Mouse (Mus musculus) induced T-regulatory cell, adult 2 months (primary cell): ENCODE data around the gene Tfip11.

Experiments used
- DNase-seq: peaks from one replicate; pipeline ENCODE4 v3.0.0-alpha.2; 2012; ENCODE audit warnings: low read depth

Tfip11 gene

DNA sequence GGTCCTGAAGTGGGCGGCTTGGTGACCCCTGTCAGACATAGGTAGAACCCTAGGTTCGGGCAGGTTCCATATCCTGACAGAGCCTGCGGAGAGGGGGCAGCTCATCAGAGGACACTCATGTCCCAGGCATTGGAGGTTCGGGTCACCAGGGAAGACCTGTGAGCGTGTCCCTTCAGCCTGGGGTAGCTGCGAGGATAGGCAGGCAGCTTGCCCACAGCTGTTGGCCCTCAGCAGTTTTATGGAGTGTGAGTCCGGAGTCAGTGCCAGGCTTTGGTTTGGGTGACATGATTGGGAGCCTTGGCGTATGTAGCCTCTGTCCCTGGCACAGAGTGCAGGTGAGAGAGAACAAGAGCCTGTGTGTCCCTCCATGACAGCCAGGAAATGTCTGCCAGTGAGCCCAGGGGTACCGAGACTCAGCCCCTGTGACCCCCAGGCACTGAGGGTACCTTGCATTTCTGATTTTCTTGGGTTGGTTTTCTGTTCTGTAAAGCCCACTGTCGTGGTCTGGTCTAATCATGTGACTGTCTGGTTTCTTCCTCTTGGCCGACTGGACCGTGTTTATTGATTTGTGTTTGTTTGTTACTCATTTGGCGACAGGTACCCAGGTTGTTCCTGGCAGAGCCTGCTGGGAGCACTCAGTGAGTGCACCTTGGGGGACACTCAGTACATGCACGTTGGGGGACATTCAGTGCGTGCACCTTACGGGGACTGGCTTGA lies 36.2 kb upstream of the Tfip11 start:
- no peak for DNase-seq

DNA sequence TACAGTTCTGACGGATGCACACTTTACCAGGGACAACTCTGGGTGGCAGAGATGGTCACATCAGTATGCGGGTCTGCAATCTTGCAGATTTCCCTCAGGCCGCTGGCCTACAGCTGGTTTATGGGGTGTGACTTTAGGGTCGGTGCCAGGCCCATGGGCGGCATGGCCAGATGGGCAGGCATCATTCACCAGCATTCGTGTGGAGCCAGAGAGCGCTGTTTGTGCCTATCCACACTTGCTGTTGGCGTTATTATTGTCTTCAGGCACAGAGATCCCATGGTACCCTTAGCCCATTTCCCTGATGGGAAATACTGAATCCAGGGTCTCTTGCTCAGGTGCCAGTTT lies 35.6 kb upstream of the Tfip11 start:
- no peak for DNase-seq

DNA sequence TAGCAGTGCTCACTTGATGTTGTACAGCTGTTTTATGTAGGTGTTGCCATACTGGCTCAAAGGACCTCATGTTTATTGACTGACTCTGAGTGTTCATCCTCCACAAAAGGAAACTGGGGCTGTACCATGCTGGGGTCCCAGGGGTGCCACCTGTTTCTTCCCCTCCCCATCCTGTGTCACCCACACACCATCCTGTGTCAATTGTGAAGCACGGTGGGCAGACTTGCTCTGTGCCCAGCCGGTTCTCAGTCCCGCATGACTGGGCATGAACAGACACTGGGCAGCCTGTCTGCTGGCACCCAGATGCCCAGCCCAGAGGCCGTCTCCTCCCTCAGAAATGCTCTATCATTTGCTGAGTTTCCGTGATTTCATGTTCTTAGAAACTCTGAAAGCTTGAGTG lies 34.3 kb upstream of the Tfip11 start:
- no peak for DNase-seq

DNA sequence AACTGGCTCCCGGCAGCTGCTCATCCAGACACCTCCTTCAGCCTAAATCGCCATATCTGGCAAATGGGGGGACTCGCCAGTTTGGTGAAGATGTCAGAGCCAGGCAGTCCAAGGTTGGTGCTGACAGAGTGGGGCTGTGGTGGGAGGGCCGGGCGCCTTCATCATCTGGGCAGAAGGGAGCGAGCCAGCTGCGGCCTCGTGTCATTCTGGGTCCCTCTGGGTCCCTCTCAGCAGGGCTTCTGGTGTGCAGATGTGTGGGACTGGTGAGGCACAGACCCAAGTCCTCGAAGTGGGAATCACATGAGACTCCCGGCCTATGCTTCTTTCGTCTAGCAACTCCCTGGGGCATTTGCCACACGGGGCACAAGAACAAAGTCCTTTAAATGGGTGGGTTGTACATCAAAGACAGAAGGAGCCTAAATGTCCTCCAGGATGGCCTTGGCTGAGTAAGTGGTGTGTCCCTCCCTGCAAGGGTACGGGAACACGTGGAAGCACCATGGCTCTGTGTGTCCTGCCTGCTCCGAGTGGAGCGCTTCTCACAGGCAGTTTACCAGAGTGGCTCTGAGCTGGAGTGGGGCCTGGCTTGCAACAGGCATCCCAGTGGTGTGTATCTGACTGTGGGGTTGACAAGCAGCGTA lies 33.7 kb upstream of the Tfip11 start:
- DNase-seq = no peak

DNA sequence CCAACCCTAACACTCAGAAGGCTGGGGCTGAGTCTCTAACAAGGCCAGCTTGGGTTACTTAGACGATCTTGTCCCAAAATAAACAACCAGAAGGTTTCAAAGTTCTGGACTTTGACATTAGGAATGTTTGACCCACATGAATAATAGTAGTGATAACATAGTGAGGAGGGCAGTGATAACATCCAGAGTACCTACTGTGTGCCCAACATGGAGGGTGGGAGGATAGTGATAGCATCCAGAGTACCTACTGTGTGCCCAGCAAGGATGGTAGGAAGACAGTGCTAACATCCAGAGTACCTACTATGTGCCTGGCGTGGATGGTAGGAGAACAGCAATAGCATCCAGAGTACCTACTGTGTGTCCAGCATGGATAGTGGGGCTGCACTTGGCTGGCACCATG lies 32.4 kb upstream of the Tfip11 start:
- no peak for DNase-seq

DNA sequence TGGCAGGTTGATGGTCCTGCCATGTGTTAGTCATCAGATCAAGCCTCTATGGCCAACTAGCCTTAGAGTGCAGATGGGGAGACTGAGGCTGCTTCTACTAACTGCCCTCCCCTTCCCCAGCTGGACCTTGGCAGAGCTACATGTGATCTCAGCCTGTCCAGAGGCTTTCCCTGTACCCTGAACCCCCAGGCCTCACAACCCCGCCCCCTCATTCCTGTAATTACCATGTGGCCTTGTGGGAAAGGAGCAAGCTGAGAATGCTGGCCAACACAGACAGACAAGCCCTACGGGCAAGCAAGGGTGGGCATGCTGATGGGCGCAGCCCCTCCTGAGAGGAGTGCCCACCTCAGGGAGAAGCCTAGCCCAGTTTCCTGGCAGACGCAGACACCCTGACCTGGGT lies 31.5 kb upstream of the Tfip11 start:
- DNase-seq = no peak

DNA sequence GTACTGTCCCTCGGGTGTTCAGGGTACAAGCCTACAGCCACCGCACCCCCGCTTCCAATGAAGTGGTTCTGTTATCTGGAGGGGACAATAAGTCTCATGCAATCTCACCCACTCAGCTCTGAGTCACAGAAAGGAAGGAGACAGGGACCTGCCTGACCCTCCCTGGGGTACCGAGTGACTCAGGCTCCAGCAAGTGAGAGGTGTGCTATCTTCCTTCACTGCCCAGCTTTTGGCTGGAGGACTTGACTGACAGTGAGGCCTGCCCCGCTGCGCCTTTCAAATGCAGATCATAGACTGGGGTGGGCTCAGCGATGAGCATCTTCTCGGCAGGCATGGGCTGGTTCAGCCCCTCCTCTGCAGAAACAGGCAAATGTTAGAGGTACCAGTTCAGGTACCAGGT lies 31.0 kb upstream of the Tfip11 start:
- peak; percentile 33 for DNase-seq

DNA sequence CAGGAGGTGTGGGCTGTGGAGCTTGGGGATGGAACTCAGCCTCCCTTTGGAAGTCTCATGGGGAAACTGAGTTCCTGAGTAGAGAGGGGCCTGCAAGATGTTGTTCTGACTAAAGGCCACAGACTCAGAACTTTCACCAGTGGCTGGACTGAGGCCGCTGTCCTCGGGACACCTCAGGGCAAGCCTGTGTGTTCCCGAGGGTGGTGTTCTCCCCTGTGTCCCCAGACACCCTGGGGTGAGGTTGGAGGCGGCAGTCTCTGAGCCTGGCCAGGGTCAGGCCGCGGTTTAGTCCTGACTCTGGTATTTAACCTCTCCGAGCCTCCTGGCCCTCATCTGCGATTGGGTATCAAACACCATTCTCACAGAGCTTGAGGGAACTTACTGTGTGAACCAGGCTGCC lies 30.6 kb upstream of the Tfip11 start:
- DNase-seq = no peak

DNA sequence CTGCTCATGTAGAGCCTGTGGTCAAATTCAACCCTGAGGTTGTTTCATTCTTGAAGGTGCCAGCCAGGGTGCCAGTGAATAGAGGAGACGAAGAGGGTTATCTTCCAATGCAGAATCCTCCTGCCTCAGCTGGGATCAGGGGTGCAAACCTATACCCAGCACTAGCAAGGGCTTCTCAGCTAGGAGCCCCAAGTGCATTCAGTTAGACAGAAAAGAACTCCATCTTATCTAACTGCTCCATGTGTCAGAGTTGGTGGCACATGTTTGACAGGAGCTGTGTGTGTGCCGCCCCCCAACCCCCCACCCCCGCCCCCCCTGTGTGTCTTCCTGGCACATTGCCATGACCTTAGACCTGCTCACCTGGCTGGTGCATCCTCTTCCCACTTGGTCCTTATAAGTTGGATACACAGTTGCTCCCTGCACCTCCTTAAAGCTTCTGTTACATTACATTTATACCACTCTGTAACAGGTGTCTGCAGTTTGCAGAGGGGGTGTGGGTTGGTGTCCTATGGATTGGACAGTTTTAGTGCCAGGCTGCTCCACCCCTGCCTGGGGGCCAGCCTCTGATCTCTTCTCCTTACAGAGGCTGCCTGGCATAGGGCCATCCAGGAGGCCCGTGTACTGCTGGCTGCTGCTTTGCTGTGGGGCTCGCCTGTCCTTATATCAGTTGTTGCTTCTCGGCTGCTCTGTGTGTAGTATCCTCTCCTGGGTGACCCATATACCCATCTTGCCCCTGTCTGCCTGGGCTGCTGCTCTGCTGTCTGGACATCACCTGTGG lies 29.6 kb upstream of the Tfip11 start:
- peak; percentile 49 for DNase-seq

DNA sequence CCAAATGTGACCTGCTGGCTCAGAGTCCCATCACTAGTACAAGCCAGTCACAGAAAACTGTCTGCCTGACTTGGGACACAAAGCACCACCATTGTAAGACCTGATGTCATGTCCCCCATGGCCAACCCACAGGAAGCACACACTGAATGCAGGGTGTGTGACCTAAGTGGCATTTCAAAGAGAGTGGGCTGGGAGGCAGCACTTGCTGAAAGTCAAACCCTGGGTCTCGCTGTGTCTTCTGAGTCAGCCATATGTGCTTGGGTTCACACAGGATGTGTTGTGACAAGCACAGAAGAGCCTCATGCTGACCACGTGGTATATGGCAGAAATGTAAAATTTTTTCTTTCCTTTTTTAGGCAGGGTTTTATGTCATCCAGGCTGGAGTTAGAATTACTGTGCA lies 28.9 kb upstream of the Tfip11 start:
- peak; percentile 88 for DNase-seq

DNA sequence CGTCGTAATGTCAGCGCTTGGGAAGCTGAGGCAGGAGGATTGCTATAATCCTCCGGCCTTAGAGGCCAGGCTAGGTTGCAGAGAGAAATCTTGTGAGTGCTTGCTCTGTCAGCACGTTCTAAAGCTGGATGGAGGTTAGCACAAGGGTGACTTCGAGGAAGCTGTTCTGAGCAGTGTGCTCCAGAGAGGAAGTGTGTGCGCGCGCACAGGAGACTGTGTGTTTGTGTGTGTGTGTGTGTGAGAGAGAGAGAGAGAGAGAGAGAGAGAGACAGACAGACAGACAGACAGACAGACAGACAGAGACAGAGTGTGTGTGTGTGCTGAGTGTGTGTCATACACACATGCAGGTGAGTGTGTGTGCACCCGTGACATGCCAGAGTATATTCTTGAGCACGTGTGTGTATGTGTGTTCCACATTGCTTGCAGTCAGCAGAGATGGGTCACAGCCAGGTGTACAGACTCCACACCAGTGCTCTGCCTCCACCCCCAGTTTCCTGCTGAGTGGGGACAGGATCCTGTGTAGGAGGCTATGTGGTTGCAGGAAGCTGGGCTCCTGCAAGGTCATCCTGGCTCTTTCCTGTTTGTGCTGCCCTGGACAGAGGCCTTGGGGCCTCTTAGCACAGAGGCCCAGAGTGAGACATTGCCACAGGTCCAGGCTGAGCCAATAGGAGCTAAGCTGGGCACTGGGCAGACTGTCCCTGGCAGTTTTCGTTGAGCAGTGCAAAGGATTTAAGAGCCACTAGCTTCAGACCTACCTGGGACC lies 27.8 kb upstream of the Tfip11 start:
- peak; percentile 74 for DNase-seq

DNA sequence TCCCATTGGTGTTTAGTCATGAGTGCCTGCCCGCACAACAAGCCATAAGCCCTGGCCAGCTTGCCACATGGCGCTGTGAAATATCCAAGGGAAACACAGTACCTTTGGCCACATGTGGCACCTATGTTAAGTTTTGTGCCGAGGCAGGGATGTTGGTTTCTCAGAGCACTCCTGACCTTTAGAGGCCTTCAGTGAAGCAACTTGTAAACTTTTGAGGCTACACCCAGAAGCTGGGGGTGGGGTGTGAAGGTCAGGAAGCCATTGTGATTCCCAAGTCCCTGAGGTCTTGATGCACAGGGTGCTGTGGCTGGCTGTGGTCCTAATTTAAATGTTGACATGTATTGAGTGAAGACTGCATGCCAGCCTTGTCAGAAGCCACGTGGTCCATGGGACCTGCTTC lies 26.8 kb upstream of the Tfip11 start:
- DNase-seq = peak; percentile 38

DNA sequence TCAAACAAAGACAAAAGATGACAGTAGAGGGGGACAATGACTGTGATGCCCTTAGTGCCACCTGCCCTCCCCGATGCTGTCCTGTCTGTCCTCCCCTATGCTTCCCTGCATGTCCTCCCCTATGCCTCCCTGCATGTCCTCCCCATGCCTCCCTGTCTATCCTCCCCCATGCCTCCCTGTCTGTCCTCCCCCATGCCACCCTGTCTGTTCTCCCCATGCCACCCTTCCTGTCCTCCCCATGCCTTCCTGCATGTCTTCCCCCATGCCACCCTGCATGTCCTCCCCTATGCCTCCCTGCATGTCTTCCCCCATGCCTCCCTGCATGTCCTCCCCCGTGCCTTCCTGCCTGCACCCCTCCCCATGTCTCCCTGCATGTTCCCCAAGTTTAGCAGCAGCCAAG lies 26.0 kb upstream of the Tfip11 start:
- DNase-seq = no peak

DNA sequence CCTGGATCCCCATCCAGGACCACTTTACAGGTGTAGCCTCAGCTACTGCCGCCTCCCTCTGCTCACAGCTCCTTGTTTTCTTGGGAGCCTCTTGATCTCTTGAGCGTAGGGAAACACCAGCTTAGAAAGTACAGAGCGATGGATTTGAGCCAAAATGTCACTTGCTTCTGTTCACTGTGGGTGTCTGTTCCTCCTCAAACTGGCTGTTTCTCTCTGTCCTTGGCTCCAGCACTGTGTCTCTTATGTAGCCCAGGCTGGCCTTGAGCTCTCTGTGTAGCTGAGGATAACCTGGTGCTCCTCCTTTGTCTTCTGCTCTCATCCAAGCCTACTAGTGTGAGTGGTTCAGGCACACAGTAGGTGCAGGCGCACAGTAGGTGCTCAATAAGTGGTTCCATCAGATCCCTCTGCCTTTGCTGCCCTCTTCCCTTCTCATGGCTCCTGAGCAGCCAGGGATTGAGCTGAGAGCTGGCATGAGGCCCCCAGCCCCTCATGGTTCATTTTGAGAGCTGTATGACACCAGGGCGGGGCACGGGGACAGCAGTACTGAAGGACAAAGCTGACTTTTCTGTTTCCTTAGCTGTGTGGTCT lies 25.3 kb upstream of the Tfip11 start:
- DNase-seq = peak; percentile 43

DNA sequence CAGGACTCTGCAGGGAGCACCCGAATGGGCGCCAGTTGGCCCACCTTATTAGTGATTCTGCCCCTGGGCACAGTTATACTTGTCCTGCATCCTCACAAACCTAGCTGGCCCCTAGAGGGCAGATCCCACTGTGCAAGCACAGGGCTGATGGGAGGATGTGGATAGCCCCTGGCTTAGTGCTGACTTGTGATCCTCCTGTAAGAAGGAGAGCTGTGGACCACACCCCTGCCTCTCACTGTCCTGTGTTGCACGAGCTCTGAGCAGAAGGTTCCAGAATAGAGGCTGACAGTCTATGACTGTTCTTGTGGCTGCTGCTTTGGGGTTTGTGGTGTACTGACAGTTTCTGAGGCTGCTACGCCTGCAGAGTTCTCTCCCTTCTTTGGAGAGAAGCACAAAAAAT lies 24.5 kb upstream of the Tfip11 start:
- peak; percentile 68 for DNase-seq

DNA sequence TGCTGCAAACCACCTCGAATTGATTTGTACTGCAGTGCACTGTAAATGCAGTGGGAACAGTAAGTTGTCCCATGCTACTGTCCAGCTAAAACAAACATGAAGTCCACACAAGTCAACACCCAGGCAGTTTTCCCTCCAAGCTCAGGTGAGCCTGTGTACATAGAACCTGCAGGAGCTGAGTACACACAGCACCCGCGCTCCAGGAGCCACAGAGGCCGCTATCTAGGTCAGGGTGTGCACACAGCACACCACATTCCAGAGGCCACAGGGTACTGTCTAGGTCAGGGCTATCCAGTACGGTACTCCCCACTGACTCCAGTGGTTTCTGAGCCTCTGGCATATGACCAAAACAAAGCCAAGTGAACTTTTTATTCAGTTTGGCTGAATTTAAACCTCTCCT lies 23.8 kb upstream of the Tfip11 start:
- no peak for DNase-seq

DNA sequence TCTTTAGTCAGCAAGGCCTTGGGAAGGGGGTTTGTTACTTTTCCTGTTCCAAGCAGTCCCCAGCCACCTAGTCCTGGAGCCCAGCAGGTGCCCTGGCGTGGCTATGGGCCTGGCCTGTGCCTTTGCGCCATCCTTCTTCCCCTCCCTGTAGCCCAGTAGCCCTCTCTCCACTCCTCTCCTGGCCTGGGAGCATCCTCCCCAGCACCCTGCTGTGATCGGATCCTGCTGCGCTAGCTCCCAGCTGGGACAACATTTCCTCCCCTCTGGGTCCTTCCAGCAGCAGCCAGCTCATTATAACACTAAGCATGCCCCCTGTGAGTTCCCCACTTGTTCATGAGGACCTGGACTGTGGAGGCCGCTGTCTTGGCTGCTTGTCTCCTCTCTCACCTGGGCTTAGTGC lies 20.3 kb upstream of the Tfip11 start:
- DNase-seq = no peak

DNA sequence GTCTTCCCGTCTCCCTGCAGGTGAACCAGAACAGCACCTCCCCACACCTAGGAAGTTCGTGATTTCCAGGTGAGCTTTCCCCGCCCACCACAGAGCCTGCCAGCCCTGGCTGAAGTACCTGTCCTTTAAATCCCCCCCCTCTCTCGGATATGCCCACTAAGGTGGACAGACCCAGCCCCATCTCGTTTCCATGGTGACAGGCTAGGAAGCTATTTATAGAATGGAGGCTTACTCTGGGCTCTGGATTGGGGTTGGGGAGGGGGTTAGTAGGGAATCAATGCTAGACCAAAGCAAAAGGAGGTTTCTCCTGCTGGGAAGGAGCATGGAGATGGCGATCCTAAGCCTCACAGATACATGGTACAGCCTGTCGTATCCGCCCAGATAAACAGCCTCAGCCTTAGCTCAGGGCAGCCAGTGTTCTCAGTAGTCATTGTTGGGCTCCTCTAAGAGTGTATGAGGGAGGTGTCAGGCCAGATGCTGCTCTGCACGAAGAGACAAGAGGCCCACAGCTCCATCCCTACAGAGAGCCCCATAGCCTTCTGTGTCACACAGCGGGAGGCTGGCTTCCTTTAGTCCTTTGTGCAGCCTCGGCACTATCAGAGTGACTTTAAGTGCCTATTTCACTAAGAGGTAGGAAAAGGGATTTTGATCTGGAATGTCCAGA lies 12.8 kb upstream of the Tfip11 start:
- DNase-seq = no peak

DNA sequence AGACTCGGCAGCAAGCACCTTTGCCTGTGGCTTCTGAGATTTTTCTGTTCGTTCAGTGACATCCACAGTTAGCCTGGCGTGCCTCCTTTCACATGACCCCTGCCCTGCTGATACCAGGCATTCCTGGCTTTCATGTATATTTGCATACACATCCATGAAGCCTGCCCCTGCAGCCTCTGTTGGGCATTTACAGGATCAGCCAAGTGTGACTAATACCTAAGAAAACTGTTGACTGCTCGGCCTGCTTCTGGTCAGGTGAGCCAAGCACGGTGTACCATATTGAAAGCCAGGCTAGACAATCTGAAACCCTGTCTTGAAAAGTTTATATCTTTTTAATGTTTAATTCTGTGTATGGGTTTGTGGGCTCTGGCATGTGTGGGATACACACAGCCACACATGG lies 9.7 kb upstream of the Tfip11 start:
- DNase-seq = no peak

DNA sequence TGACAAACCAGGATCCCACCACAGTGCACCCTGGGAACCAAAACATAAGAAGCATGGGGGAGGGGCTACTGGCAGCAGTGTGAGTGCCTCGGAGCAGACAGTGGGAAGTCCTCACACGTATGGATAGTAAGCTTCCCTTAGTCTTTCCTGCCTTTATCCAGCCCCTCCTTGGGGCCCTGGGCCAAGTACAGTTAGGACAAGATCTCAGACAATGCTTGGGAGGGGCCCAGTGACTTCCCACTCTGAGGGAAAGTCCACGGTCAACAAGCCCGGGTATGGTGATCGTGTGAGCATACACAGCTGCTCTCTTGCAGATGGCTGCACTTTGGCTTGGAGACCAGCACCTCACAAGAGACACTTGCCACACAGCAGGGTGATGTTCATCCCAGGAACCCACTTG lies 8.8 kb upstream of the Tfip11 start:
- no peak for DNase-seq

DNA sequence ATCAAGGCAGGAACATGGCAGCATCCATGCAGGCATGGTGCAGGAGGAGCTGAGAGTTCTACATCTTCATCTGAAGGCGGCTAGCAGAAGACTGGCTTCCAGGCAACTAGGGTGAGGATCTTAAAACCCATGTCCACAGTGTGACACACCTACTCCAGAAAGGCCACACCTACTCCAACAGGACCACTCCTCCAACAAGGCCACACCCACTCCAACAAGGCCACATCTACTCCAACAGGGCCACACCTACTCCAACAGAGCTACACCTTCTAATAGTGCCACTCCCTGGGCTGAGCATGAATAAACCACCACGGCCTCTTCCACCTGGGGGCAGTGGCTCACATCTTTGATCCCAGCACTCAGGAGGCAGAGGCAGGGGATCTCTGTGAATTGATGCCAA lies 6.8 kb upstream of the Tfip11 start:
- peak; percentile 38 for DNase-seq

DNA sequence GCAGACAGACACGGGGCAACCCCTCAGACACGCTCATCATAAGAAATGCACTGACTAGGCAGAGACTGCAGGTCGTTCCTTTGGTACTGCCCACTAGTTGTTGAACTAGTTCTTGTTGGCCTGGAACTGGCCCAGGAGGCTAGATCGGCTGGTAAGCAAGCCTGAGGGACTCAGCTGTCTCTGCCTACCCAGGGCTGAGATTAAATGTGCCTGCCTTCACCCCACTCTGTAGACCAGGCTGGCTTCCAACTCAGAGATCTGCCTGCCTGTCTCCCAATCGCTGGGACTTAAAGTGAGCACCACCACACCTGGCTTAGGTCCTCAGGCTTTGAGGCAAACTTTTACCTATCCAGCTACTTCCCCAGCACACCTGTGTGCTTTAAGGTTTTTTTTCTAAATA lies 5.8 kb upstream of the Tfip11 start:
- DNase-seq = no peak
